Mouse (Mus musculus) erythroblast, embryonic 14.5 days (primary cell): ENCODE results near the gene Impg2. TPM values are rescaled to one million over a fixed set of nuclear protein-coding genes. Genes with fewer than 3 reads are reported as not detected.

ENCODE experiments used
- H3K27me3 ChIP-seq: 2 replicates; pipeline ENCODE4 v1.6.1; 2012; ENCODE audit warnings: inconsistent platforms; ENCODE audit not compliant: control insufficient read depth
- H3K36me3 ChIP-seq: 2 replicates; pipeline ENCODE4 v1.6.1; 2012; ENCODE audit warnings: mild to moderate bottlenecking, inconsistent platforms; ENCODE audit not compliant: control insufficient read depth
- H3K4me1 ChIP-seq: 2 replicates; pipeline ENCODE4 v1.6.1; 2012; ENCODE audit warnings: inconsistent platforms; ENCODE audit not compliant: control insufficient read depth
- H3K4me3 ChIP-seq: replicated peaks from 2 replicates; pipeline ENCODE3; 2012; ENCODE audit warnings: moderate library complexity, mild to moderate bottlenecking, inconsistent platforms
- H3K9me3 ChIP-seq: 2 replicates; pipeline ENCODE4 v1.6.1; 2012; ENCODE audit warnings: low read length, inconsistent platforms, mixed read lengths; ENCODE audit not compliant: control insufficient read depth
- GATA1 ChIP-seq: IDR thresholded peaks from 2 replicates; pipeline ENCODE4 v1.6.1; 2012; ENCODE audit warnings: low read length, inconsistent platforms, mixed read lengths
- TAL1 ChIP-seq: IDR thresholded peaks from 3 replicates; pipeline ENCODE4 v1.6.1; 2012; ENCODE audit warnings: low read length, inconsistent platforms, mixed read lengths
- polyA plus RNA-seq: library from polyadenylated mRNA; stranded (reverse); fragments of >175 nt; gene quantifications from 2 replicates; pipeline ENCODE4 v1.2.3, GENCODE M21; 2012

The Impg2 gene
- 0.01 TPM in 1 of 2 replicates, not detected in the other for polyA plus RNA-seq

- no peaks in the 10 kb centered on the region for H3K27me3 ChIP-seq
- H3K4me3 ChIP-seq: no peak within 1 kb of the TSS
- H3K9me3 ChIP-seq: no peaks in the 10 kb centered on the region
- H3K36me3 ChIP-seq: no peaks in the 10 kb centered on the region
- H3K4me1 ChIP-seq: no peaks in the 10 kb centered on the region
- no peak for TF ChIP-seq GATA1
- TF ChIP-seq TAL1: no peak
These were observed at the start of gene Impg2 for GRCm38 (mm10) chr16:56204051-56204450. Gene Impg2 (plus strand): TSS chr16:56204313.

- Histone ChIP-seq H3K4me3 (no peak overlapping the region), H3K9me3 (no peaks in the 10 kb centered on the region), H3K27me3 (no peaks in the 10 kb centered on the region), H3K4me1 (no peaks in the 10 kb centered on the region), H3K36me3 (peaks cover 25% of the 10 kb centered on the region)
- TF ChIP-seq TAL1 (no peak), GATA1 (no peak)
These were observed 40.6 kb upstream of the Impg2 start for GRCm38 (mm10) chr16:56163466-56163865.

- no peak for TF ChIP-seq GATA1
- TF ChIP-seq TAL1: no peak
- no peaks in the 10 kb centered on the region for H3K9me3 ChIP-seq
- no peak overlapping the region for H3K4me3 ChIP-seq
- peaks cover 54% of the 10 kb centered on the region for H3K36me3 ChIP-seq
- H3K4me1 ChIP-seq: no peaks in the 10 kb centered on the region
- no peaks in the 10 kb centered on the region for H3K27me3 ChIP-seq
These were observed 33.9 kb upstream of the Impg2 start for GRCm38 (mm10) chr16:56170247-56170646.

- Histone ChIP-seq H3K4me1 (no peaks in the 10 kb centered on the region), H3K36me3 (peaks cover 51% of the 10 kb centered on the region), H3K4me3 (no peak overlapping the region)
These were observed 28.1 kb upstream of the Impg2 start for GRCm38 (mm10) chr16:56175867-56176581.

GRCm38 (mm10) chr16:56186863-56187262 lies 17.2 kb upstream of the Impg2 start:
- no peaks in the 10 kb centered on the region for H3K4me1 ChIP-seq
- H3K9me3 ChIP-seq: no peaks in the 10 kb centered on the region
- H3K36me3 ChIP-seq: peaks cover 55% of the 10 kb centered on the region
- no peak overlapping the region for H3K4me3 ChIP-seq
- no peaks in the 10 kb centered on the region for H3K27me3 ChIP-seq
- TF ChIP-seq GATA1 (no peak), TAL1 (no peak)

More at GRCm38 (mm10) chr16:56175867-56176581, 28.1 kb upstream of the Impg2 start:
- no peak for TF ChIP-seq TAL1
- TF ChIP-seq GATA1: no peak
- Histone ChIP-seq H3K27me3 (no peaks in the 10 kb centered on the region), H3K9me3 (no peaks in the 10 kb centered on the region)

- Histone ChIP-seq H3K9me3 (no peaks in the 10 kb centered on the region), H3K36me3 (peaks cover 45% of the 10 kb centered on the region), H3K4me3 (no peak overlapping the region), H3K27me3 (no peaks in the 10 kb centered on the region), H3K4me1 (no peaks in the 10 kb centered on the region)
- TF ChIP-seq GATA1: no peak
- TF ChIP-seq TAL1: no peak
These were observed 15.9 kb upstream of the Impg2 start for GRCm38 (mm10) chr16:56188198-56188597.

GRCm38 (mm10) chr16:56212740-56213139 lies 8.6 kb downstream of the Impg2 start:
- no peak for TF ChIP-seq GATA1
- no peak for TF ChIP-seq TAL1
- Histone ChIP-seq H3K4me3 (no peak overlapping the region), H3K4me1 (no peaks in the 10 kb centered on the region)

GRCm38 (mm10) chr16:56227686-56228085 lies 23.6 kb downstream of the Impg2 start:
- no peak overlapping the region for H3K4me3 ChIP-seq
- no peaks in the 10 kb centered on the region for H3K36me3 ChIP-seq
- no peak for TF ChIP-seq GATA1
- TF ChIP-seq TAL1: no peak
- no peaks in the 10 kb centered on the region for H3K4me1 ChIP-seq
- H3K9me3 ChIP-seq: no peaks in the 10 kb centered on the region
- H3K27me3 ChIP-seq: no peaks in the 10 kb centered on the region

More at GRCm38 (mm10) chr16:56212740-56213139, 8.6 kb downstream of the Impg2 start:
- Histone ChIP-seq H3K9me3 (no peaks in the 10 kb centered on the region), H3K27me3 (no peaks in the 10 kb centered on the region), H3K36me3 (no peaks in the 10 kb centered on the region)

- Histone ChIP-seq H3K36me3 (no peaks in the 10 kb centered on the region), H3K4me1 (no peaks in the 10 kb centered on the region), H3K27me3 (no peaks in the 10 kb centered on the region), H3K4me3 (no peak overlapping the region), H3K9me3 (no peaks in the 10 kb centered on the region)
- TF ChIP-seq TAL1: no peak
- TF ChIP-seq GATA1: no peak
These were observed 25.3 kb downstream of the Impg2 start for GRCm38 (mm10) chr16:56229455-56229854.

GRCm38 (mm10) chr16:56231300-56231699 lies 27.2 kb downstream of the Impg2 start:
- TF ChIP-seq GATA1 (no peak), TAL1 (no peak)
- no peak overlapping the region for H3K4me3 ChIP-seq
- no peaks in the 10 kb centered on the region for H3K4me1 ChIP-seq
- H3K9me3 ChIP-seq: no peaks in the 10 kb centered on the region
- no peaks in the 10 kb centered on the region for H3K27me3 ChIP-seq
- H3K36me3 ChIP-seq: no peaks in the 10 kb centered on the region
